Mouse (Mus musculus): ENCODE results near the gene Ptpn4. TPM values are rescaled to one million over a fixed set of nuclear protein-coding genes. Genes with fewer than 3 reads are reported as not detected.

The Ptpn4 gene
- polyA plus RNA-seq, 1 experiment from 2014 or later = 5.6 TPM

DNA sequence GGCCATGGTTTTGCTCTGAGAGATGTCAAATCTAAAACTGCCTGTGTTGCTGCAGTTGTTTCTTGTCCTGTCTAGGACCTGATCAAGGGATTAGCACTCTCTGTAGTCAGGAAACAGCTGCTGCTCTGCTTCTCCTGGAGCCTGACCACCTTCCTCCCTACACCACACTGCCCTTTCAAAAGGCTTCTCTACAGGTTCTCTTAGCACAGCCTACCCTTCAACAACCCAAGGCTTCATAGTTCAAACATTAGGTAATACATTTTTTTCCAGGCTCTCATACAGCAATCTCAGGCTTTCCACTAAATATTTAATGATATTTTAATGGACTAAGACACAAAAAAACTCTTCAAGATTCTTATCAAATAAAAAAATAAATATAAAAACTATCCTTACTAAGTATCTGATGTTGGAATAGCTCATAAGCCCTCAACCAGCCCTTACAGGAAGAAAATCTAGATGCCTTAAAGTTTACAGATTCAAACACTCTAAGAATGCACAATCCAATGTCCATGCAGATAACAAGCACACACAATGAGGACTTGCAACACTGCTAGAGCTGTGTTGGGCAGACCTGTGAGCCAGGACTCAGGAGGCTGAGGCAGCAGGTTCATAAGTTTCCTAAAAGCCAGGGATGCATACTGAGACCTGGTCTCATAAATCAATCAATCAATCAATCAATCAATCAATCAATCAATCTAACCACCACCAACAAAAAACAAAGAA, 196.2 kb downstream of the Ptpn4 start:
- H3K9ac ChIP-seq (replicated peaks) = no peak overlapping the region
- no peak overlapping the region for H3K27ac ChIP-seq
- H3K4me2 ChIP-seq = no peak overlapping the region
- H3K4me3 ChIP-seq (replicated peaks) = no peak overlapping the region
- no peak for ATAC-seq (ENCODE audit: insufficient number of reproducible peaks, insufficient read depth, low FRiP score, low TSS enrichment, low read depth)
- no peaks in the 10 kb centered on the region for H3K36me3 ChIP-seq
- H3K4me1 ChIP-seq (replicated peaks) = peaks cover 3% of the 10 kb centered on the region; the same call in 1 of the 2 replicates
- no peaks in the 10 kb centered on the region for H3K9me3 ChIP-seq
- H3K27me3 ChIP-seq = no peaks in the 10 kb centered on the region

GRCm38 (mm10) chr1:119640006-119640405, 197.4 kb downstream of the Ptpn4 start:
- ATAC-seq (ENCODE audit: insufficient number of reproducible peaks, insufficient read depth, low FRiP score, low TSS enrichment, low read depth) = no peak
- Histone ChIP-seq H3K4me3 (replicated peaks) (no peak overlapping the region), H3K9me3 (no peaks in the 10 kb centered on the region), H3K4me2 (no peak overlapping the region), H3K27ac (no peak overlapping the region), H3K36me3 (no peaks in the 10 kb centered on the region), H3K9ac (replicated peaks) (no peak overlapping the region), H3K27me3 (no peaks in the 10 kb centered on the region), H3K4me1 (replicated peaks) (peaks cover 3% of the 10 kb centered on the region; the same call in 1 of the 2 replicates)
- WGBS = 81% methylated on average over 2 of the region's 2 CpGs

DNA sequence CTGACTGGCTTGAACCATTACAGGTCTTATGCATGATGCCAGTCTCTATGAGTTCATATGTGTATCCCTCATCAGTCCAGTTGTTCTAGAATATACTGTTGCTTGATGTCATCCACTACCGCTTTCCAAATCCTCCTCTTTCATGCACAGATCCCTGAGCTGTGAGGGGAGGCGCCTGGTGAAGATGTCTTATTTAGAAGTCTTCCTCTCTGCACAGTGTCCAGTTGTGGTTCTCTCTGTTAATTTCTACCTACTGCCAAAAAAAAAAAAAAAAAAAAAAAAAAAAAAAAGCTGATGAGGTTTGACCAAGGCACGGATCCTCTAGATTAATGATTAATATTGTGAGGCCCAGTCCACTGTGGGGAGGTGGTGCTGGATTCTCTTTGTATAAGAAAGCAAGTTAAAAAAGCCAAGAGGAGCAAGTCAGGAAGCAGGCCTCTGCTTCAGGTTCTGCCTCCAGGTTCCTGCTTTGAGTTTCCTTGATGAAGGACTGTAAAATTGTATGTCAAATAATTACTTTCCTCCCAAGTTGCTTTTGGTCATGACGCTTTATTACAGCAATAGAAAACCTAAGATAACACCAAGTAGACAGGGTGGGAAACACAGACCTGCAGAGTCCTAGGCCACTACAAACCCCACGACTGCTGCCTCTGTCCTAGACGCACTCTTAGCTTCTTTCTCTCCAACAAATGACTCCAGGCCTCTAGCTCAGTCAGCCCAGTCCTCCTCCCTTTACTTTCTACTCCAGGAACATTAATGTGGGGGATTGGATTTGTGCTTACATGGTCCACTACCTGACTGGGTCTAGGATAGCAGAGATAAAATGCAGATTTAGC, 200.0 kb downstream of the Ptpn4 start:
- H3K9ac ChIP-seq (replicated peaks) = no peak overlapping the region
- H3K4me1 ChIP-seq (replicated peaks) = no peaks in the 10 kb centered on the region
- peaks cover 8% of the 10 kb centered on the region; the same call in 1 of the 2 replicates for H3K36me3 ChIP-seq
- no peak overlapping the region for H3K27ac ChIP-seq
- no peaks in the 10 kb centered on the region for H3K9me3 ChIP-seq
- no peaks in the 10 kb centered on the region for H3K27me3 ChIP-seq
- no peak overlapping the region for H3K4me2 ChIP-seq
- H3K4me3 ChIP-seq (replicated peaks) = no peak overlapping the region
- ATAC-seq (ENCODE audit: insufficient number of reproducible peaks, insufficient read depth, low FRiP score, low TSS enrichment, low read depth) = no peak
- WGBS = 82% methylated on average over 6 of the region's 6 CpGs

- Histone ChIP-seq H3K36me3 (peaks cover 12% of the 10 kb centered on the region; the same call in 1 of the 2 replicates), H3K4me1 (replicated peaks) (no peaks in the 10 kb centered on the region), H3K27ac (no peak overlapping the region), H3K4me2 (no peak overlapping the region), H3K9me3 (no peaks in the 10 kb centered on the region), H3K27me3 (no peaks in the 10 kb centered on the region), H3K9ac (replicated peaks) (no peak overlapping the region), H3K4me3 (replicated peaks) (no peak overlapping the region)
- 59% methylated on average over 3 of the region's 3 CpGs for WGBS
- no peak for ATAC-seq (ENCODE audit: insufficient number of reproducible peaks, insufficient read depth, low FRiP score, low TSS enrichment, low read depth)
These were observed 202.7 kb downstream of the Ptpn4 start for GRCm38 (mm10) chr1:119634746-119635145.

DNA sequence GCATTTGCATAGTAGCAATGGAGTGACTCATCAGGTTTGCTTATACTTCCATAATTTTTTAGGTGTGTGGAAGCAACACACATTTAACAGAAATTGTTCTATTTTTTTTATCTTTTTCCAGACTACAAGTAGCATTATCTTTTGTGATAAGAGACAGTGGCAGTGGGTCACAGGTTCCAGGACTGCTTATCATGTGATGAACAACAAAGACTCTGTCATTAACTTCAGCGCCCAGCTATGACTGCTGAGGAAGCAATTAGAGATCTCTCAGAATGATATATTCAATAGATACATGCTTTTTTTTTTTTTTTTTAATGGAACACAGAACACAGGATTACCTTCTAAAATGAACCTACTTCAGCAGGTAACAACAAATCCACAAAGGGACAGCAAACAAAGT, 207.0 kb downstream of the Ptpn4 start:
- no peak overlapping the region for H3K4me3 ChIP-seq (replicated peaks)
- H3K9me3 ChIP-seq = no peaks in the 10 kb centered on the region
- 75% methylated on average over 1 of the region's 1 CpGs for WGBS
- H3K36me3 ChIP-seq = peaks cover 12% of the 10 kb centered on the region; the same call in 1 of the 2 replicates
- H3K27me3 ChIP-seq = no peaks in the 10 kb centered on the region
- ATAC-seq (ENCODE audit: insufficient number of reproducible peaks, insufficient read depth, low FRiP score, low TSS enrichment, low read depth) = no peak
- H3K4me2 ChIP-seq = no peak overlapping the region
- H3K27ac ChIP-seq = no peak overlapping the region
- H3K4me1 ChIP-seq (replicated peaks) = no peaks in the 10 kb centered on the region
- no peak overlapping the region for H3K9ac ChIP-seq (replicated peaks)

DNA sequence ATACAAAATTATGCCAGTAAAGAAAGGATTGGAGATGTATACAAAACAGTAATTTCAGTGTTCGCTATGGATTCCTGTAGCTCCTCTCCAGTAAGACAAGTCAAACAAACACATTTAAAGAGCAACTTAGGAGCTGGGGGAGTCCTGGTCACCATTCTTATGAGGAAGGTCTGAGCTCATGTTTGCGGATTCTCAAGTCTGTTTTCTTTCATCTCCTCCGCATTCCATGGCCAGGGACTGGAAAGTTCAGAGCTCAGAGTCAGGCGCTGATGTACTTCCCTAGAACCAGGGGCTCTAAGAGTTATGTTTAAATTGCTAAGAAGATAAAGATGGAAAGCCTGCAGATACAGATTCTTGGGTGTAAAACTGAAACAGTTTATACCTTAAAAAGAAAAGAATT, 210.6 kb downstream of the Ptpn4 start:
- H3K36me3 ChIP-seq = no peaks in the 10 kb centered on the region
- no peak overlapping the region for H3K9ac ChIP-seq (replicated peaks)
- WGBS = 85% methylated on average over 4 of the region's 4 CpGs

DNA sequence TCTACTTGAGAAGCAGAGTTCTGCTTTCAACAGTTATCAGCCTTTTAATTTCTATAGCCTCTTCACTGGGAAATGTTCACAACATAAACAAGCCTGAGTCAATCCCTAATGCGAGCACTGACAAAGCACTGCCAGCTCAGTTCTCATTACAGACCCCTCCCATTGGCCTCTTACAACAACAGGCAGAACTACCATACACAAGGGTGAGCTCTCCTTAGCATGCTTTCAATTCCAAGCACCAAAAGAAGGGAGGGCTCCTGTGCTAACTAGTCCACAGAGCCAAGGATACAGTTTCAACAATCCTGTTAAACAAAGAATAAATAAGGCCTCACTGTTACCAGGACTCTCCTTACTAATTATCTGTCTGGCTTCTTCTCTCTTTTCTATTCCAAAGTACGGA, 213.0 kb downstream of the Ptpn4 start:
- 54% methylated on average over 2 of the region's 2 CpGs for WGBS
- no peaks in the 10 kb centered on the region for H3K36me3 ChIP-seq

More for the DNA sequence above, 210.6 kb downstream of the Ptpn4 start:
- Histone ChIP-seq H3K4me1 (replicated peaks) (no peaks in the 10 kb centered on the region), H3K4me3 (replicated peaks) (no peak overlapping the region), H3K4me2 (no peak overlapping the region), H3K9me3 (no peaks in the 10 kb centered on the region), H3K27ac (no peak overlapping the region), H3K27me3 (no peaks in the 10 kb centered on the region)
- ATAC-seq (ENCODE audit: insufficient number of reproducible peaks, insufficient read depth, low FRiP score, low TSS enrichment, low read depth) = no peak

DNA sequence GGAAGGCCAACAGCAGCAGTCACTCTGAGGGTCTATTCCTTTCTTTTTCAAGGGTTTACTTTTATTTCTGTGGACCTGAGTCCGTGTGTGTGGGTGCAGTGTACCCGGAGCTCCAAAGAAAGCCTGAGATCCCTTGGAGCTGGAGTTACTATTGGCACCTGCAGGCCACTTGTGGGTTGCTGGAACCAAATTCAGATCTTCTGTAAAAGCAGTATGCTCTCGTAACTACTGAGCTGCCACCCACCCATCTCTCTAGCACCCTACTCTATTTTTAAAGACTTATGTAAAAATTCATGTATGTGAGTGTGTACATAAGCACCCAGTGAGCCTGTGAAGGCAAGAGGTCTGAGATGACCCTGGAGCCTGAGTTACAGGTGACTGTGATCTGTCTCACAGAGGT, 232.0 kb downstream of the Ptpn4 start:
- H3K9me3 ChIP-seq = no peaks in the 10 kb centered on the region
- H3K27me3 ChIP-seq = no peaks in the 10 kb centered on the region
- 94% methylated on average over 3 of the region's 3 CpGs for WGBS
- peaks cover 7% of the 10 kb centered on the region; the same call in 1 of the 2 replicates for H3K36me3 ChIP-seq
- H3K4me2 ChIP-seq = no peak overlapping the region
- H3K4me1 ChIP-seq (replicated peaks) = no peaks in the 10 kb centered on the region
- H3K27ac ChIP-seq = no peak overlapping the region
- no peak for ATAC-seq (ENCODE audit: insufficient number of reproducible peaks, insufficient read depth, low FRiP score, low TSS enrichment, low read depth)
- no peak overlapping the region for H3K4me3 ChIP-seq (replicated peaks)
- no peak overlapping the region for H3K9ac ChIP-seq (replicated peaks)

More for the DNA sequence above, 213.0 kb downstream of the Ptpn4 start:
- no peaks in the 10 kb centered on the region for H3K9me3 ChIP-seq
- no peak overlapping the region for H3K4me3 ChIP-seq (replicated peaks)
- H3K27ac ChIP-seq = no peak overlapping the region
- H3K9ac ChIP-seq (replicated peaks) = no peak overlapping the region
- no peak overlapping the region for H3K4me2 ChIP-seq
- no peaks in the 10 kb centered on the region for H3K27me3 ChIP-seq
- no peak for ATAC-seq (ENCODE audit: insufficient number of reproducible peaks, insufficient read depth, low FRiP score, low TSS enrichment, low read depth)
- no peaks in the 10 kb centered on the region for H3K4me1 ChIP-seq (replicated peaks)

Other genes starting within 250 kb of the Ptpn4 start
- 12.4 and 15.4 TPM in 2 replicates for gene Epb41l5, start 188.6 kb downstream of the Ptpn4 start, polyA plus RNA-seq (2016; fragmentation: Nextera tagmentation; extraction: Ambion mirVana)
- 6.9 and 8.5 TPM in 2 replicates for gene Tmem177, start 75.6 kb upstream of the Ptpn4 start, polyA plus RNA-seq (2016; fragmentation: Nextera tagmentation; extraction: Ambion mirVana)
- gene Cfap221, start 159.6 kb upstream of the Ptpn4 start, polyA plus RNA-seq (2016; fragmentation: Nextera tagmentation; extraction: Ambion mirVana) = 0.11 and 0.23 TPM in 2 replicates
- 0.12 TPM in 1 of 2 replicates, not detected in the other for gene Sctr, start 169.3 kb upstream of the Ptpn4 start, polyA plus RNA-seq (2016; fragmentation: Nextera tagmentation; extraction: Ambion mirVana)
- gene Tmem37, start 236.5 kb upstream of the Ptpn4 start, polyA plus RNA-seq (2016; fragmentation: Nextera tagmentation; extraction: Ambion mirVana) = 2.6 and 3.9 TPM in 2 replicates